Mouse (Mus musculus): ENCODE results near the gene Vmn1r197. TPM values are rescaled to one million over a fixed set of nuclear protein-coding genes. Genes with fewer than 3 reads are reported as not detected.
"Not testable (repeated sequence)": the region's sequence is repeated elsewhere in the genome, so short reads cannot be mapped to it uniquely, and the experiment has no call there.

Gene Vmn1r197
- polyA plus RNA-seq, 1 experiment, result 0.12 TPM

DNA sequence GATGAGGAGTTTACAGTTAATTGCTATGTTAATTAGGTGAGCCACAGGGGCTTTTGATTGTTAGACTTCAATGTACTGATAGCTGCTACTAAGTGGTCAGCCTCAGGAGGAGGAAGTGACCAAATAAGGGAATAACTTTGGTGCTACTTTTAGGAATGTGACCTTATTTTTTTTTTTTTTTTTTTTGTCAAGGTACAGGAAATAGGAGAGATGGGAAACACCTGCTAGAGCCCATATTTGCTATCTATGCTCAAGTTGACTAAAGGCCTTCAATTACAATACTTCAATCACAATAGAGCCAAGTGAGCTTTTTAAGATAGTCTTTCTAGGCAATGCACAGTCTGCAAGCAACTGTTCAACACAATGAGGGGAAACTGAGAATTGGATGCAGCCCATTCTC is 4.3 kb upstream of the Vmn1r197 start:
- no peaks in the 10 kb centered on the region for H3K36me3 ChIP-seq (ENCODE audit: control insufficient read depth, insufficient read depth, low read length, poor library complexity, severe bottlenecking)
- no peaks in the 10 kb centered on the region for H3K9me3 ChIP-seq (replicated peaks; ENCODE audit: control insufficient read depth, insufficient read depth, low read length, poor library complexity, severe bottlenecking)
- no peak overlapping the region for H3K27ac ChIP-seq (ENCODE audit: insufficient read depth, low read length)
- no peaks in the 10 kb centered on the region for H3K27me3 ChIP-seq (ENCODE audit: control insufficient read depth, insufficient read depth, low read length, poor library complexity, severe bottlenecking)
- no peaks in the 10 kb centered on the region for H3K4me1 ChIP-seq (ENCODE audit: control insufficient read depth, insufficient read depth, low read length)
- H3K9ac ChIP-seq (ENCODE audit: low read depth, poor library complexity, severe bottlenecking), result no peak overlapping the region
- no peak for TF ChIP-seq POLR2A (IDR thresholded peaks at IDR 0.05; ENCODE audit: insufficient read depth, low read length)
- TF ChIP-seq CTCF (IDR thresholded peaks at IDR 0.05; ENCODE audit: low read depth, low read length), result no peak
- no peak for TF ChIP-seq EP300 (IDR thresholded peaks at IDR 0.05; ENCODE audit: insufficient read depth, low read depth, low read length)
- no peak overlapping the region for H3K4me3 ChIP-seq (ENCODE audit: low read depth, low read length)

DNA sequence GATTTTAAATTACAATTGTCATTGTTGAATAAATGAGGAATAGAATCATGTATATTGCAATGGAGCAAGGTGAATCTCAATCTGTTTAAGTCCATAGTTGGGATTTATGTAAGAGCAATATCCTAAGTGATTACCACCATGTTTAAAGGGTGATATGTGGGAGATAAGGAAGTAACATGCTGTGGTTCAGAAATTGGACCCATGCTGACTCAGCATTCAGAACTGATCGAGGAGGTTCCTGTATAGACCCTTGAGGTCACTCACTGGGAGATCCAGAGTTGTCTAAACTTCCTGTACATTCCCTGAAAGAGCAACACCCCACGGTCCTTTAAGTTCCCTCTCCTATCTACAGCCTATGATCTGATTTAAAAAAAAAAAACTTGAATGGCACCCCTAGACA is 8.9 kb downstream of the Vmn1r197 start:
- Histone ChIP-seq H3K9me3 (replicated peaks; ENCODE audit: control insufficient read depth, insufficient read depth, low read length, poor library complexity, severe bottlenecking) (no peaks in the 10 kb centered on the region), H3K27me3 (ENCODE audit: control insufficient read depth, insufficient read depth, low read length, poor library complexity, severe bottlenecking) (no peaks in the 10 kb centered on the region), H3K27ac (ENCODE audit: insufficient read depth, low read length) (no peak overlapping the region), H3K4me3 (ENCODE audit: low read depth, low read length) (no peak overlapping the region), H3K9ac (ENCODE audit: low read depth, poor library complexity, severe bottlenecking) (no peak overlapping the region), H3K36me3 (ENCODE audit: control insufficient read depth, insufficient read depth, low read length, poor library complexity, severe bottlenecking) (no peaks in the 10 kb centered on the region), H3K4me1 (ENCODE audit: control insufficient read depth, insufficient read depth, low read length) (no peaks in the 10 kb centered on the region)
- no peak for TF ChIP-seq POLR2A (IDR thresholded peaks at IDR 0.05; ENCODE audit: insufficient read depth, low read length)
- no peak for TF ChIP-seq CTCF (IDR thresholded peaks at IDR 0.05; ENCODE audit: low read depth, low read length)
- TF ChIP-seq EP300 (IDR thresholded peaks at IDR 0.05; ENCODE audit: insufficient read depth, low read depth, low read length), result no peak

DNA sequence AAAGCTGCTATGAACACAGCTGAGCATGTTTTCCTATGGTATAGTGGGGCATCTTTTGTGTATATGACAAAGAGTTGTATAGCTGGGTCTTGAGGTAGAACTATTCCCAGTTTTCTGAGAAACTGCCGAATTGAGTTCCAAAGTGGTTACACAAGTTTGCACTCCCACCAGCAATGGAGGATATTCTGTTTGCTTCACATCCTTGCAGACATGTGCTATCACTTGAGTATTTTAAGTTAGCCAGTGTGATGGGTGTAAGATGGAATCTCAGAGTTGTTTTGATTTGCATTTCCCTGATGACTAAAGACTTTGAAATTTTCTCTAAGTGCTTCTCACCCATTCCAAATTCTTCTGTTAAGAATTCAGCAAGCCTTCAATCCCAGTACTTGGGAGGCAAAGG is 11.2 kb downstream of the Vmn1r197 start:
- H3K9me3 ChIP-seq (replicated peaks; ENCODE audit: control insufficient read depth, insufficient read depth, low read length, poor library complexity, severe bottlenecking), result no peaks in the 10 kb centered on the region
- TF ChIP-seq POLR2A (IDR thresholded peaks at IDR 0.05; ENCODE audit: insufficient read depth, low read length) (no peak), CTCF (IDR thresholded peaks at IDR 0.05; ENCODE audit: low read depth, low read length) (no peak), EP300 (IDR thresholded peaks at IDR 0.05; ENCODE audit: insufficient read depth, low read depth, low read length) (no peak)

DNA sequence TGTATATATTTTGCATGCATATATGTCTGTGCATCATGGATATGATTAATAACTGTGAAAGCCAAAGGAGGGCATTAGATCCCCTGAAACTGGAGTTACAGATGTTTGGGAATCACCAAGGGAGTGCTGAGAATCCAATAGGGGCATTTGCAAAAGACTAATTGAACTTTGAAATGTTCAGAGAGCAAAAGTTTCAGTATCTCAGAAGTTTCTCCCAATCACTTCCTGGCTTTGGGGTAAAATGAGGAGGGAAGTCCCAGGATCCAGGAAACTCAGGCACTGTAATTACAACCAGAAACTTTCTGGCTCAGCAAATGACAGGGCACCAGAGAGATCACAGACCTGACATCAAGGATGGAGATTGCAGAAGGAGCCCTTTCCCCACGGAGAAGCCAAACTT is 25.7 kb downstream of the Vmn1r197 start, which contains the start of gene Vmn1r198:
Gene Vmn1r198 (plus strand): TSS at position 301 of the 400 bp plus-strand sequence.
- Histone ChIP-seq H3K4me3 (ENCODE audit: low read depth, low read length) (no peak within 1 kb of the TSS), H3K27me3 (ENCODE audit: control insufficient read depth, insufficient read depth, low read length, poor library complexity, severe bottlenecking) (no peaks in the 10 kb centered on the region), H3K9ac (ENCODE audit: low read depth, poor library complexity, severe bottlenecking) (no peak within 1 kb of the TSS), H3K27ac (ENCODE audit: insufficient read depth, low read length) (no peak within 1 kb of the TSS), H3K4me1 (ENCODE audit: control insufficient read depth, insufficient read depth, low read length) (no peaks in the 10 kb centered on the region), H3K9me3 (replicated peaks; ENCODE audit: control insufficient read depth, insufficient read depth, low read length, poor library complexity, severe bottlenecking) (no peaks in the 10 kb centered on the region), H3K36me3 (ENCODE audit: control insufficient read depth, insufficient read depth, low read length, poor library complexity, severe bottlenecking) (no peaks in the 10 kb centered on the region)
- TF ChIP-seq POLR2A (IDR thresholded peaks at IDR 0.05; ENCODE audit: insufficient read depth, low read length) (no peak), CTCF (IDR thresholded peaks at IDR 0.05; ENCODE audit: low read depth, low read length) (no peak), EP300 (IDR thresholded peaks at IDR 0.05; ENCODE audit: insufficient read depth, low read depth, low read length) (no peak)

More for the DNA sequence above, 11.2 kb downstream of the Vmn1r197 start:
- H3K4me3 ChIP-seq (ENCODE audit: low read depth, low read length), result no peak overlapping the region
- H3K27me3 ChIP-seq (ENCODE audit: control insufficient read depth, insufficient read depth, low read length, poor library complexity, severe bottlenecking), result no peaks in the 10 kb centered on the region
- H3K4me1 ChIP-seq (ENCODE audit: control insufficient read depth, insufficient read depth, low read length), result no peaks in the 10 kb centered on the region
- H3K27ac ChIP-seq (ENCODE audit: insufficient read depth, low read length), result no peak overlapping the region
- no peak overlapping the region for H3K9ac ChIP-seq (ENCODE audit: low read depth, poor library complexity, severe bottlenecking)
- no peaks in the 10 kb centered on the region for H3K36me3 ChIP-seq (ENCODE audit: control insufficient read depth, insufficient read depth, low read length, poor library complexity, severe bottlenecking)

DNA sequence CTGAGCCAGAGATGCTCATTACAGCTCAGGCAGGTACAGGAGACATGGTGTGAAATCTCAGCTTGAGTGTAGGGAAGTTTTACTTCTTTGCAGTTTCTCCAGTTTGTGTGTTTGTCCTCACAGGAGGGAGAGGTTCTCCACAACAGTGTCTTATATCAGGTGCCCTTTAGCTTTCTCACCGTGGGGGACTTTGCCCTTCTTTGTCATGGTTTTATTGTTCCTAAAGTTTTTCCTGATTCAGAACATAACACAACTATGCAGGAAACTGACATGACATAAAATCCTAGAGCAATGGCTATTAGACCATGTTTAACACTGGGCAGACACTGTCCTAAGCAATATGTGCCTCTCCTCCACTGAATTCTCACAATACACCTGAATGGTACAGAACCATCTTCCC is 26.4 kb downstream of the Vmn1r197 start:
- TF ChIP-seq POLR2A (IDR thresholded peaks at IDR 0.05; ENCODE audit: insufficient read depth, low read length) (no peak), EP300 (IDR thresholded peaks at IDR 0.05; ENCODE audit: insufficient read depth, low read depth, low read length) (no peak), CTCF (IDR thresholded peaks at IDR 0.05; ENCODE audit: low read depth, low read length) (no peak)
- H3K9me3 ChIP-seq (replicated peaks; ENCODE audit: control insufficient read depth, insufficient read depth, low read length, poor library complexity, severe bottlenecking), result no peaks in the 10 kb centered on the region
- no peaks in the 10 kb centered on the region for H3K36me3 ChIP-seq (ENCODE audit: control insufficient read depth, insufficient read depth, low read length, poor library complexity, severe bottlenecking)
- H3K9ac ChIP-seq (ENCODE audit: low read depth, poor library complexity, severe bottlenecking), result no peak overlapping the region
- no peak overlapping the region for H3K4me3 ChIP-seq (ENCODE audit: low read depth, low read length)
- no peaks in the 10 kb centered on the region for H3K27me3 ChIP-seq (ENCODE audit: control insufficient read depth, insufficient read depth, low read length, poor library complexity, severe bottlenecking)
- H3K4me1 ChIP-seq (ENCODE audit: control insufficient read depth, insufficient read depth, low read length), result no peaks in the 10 kb centered on the region
- H3K27ac ChIP-seq (ENCODE audit: insufficient read depth, low read length), result no peak overlapping the region

DNA sequence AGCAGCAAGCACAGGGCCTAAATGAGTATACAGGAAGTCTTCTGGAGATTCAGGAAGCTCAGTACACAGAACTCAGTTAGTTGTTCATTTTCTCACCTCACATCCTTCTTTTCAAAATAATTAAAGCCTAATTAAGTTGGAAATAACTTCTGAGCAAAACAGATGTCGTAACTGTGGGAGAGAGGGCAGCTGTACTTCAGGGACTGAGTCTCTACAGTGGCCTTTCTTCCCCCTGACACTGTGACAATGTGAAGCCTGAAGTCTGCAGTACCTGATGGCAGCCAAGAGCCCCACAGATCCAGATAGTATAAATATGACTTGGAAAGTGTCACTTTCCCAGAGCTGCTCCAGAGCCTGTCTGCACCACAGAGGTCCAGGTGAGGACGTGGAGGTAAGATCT is 55.1 kb downstream of the Vmn1r197 start, which contains the start of gene Vmn1r199:
Gene Vmn1r199 (plus strand): TSS at position 301 of the 400 bp plus-strand sequence.
- Histone ChIP-seq H3K4me3 (ENCODE audit: low read depth, low read length) (no peak within 1 kb of the TSS), H3K9me3 (replicated peaks; ENCODE audit: control insufficient read depth, insufficient read depth, low read length, poor library complexity, severe bottlenecking) (no peaks in the 10 kb centered on the region), H3K27me3 (ENCODE audit: control insufficient read depth, insufficient read depth, low read length, poor library complexity, severe bottlenecking) (no peaks in the 10 kb centered on the region), H3K27ac (ENCODE audit: insufficient read depth, low read length) (no peak within 1 kb of the TSS), H3K4me1 (ENCODE audit: control insufficient read depth, insufficient read depth, low read length) (no peaks in the 10 kb centered on the region), H3K36me3 (ENCODE audit: control insufficient read depth, insufficient read depth, low read length, poor library complexity, severe bottlenecking) (no peaks in the 10 kb centered on the region), H3K9ac (ENCODE audit: low read depth, poor library complexity, severe bottlenecking) (no peak within 1 kb of the TSS)
- TF ChIP-seq POLR2A (IDR thresholded peaks at IDR 0.05; ENCODE audit: insufficient read depth, low read length) (no peak), EP300 (IDR thresholded peaks at IDR 0.05; ENCODE audit: insufficient read depth, low read depth, low read length) (no peak), CTCF (IDR thresholded peaks at IDR 0.05; ENCODE audit: low read depth, low read length) (no peak)

DNA sequence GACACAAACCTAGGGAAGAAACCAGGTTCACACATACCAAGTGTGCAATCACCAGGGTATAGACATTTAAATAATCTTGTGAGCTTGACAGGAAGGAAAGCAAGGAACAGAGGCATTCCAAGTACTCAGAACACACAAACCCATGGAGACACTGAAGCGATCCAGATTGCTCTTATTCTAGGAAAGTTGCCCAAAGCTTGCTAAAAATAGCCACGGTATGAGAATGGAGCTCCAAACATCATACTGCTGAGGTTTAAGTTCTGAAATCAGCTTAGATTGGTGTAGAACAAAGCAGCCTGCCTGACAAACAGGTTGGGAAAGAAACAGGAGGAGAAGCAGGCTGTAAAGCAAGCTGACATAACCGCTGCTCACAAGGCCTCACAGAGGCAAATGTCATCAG is 56.7 kb downstream of the Vmn1r197 start:
- not testable (repeated sequence) for H3K36me3 ChIP-seq (ENCODE audit: control insufficient read depth, insufficient read depth, low read length, poor library complexity, severe bottlenecking); H3K9me3 ChIP-seq (replicated peaks; ENCODE audit: control insufficient read depth, insufficient read depth, low read length, poor library complexity, severe bottlenecking); H3K9ac ChIP-seq (ENCODE audit: low read depth, poor library complexity, severe bottlenecking); H3K4me1 ChIP-seq (ENCODE audit: control insufficient read depth, insufficient read depth, low read length); H3K27ac ChIP-seq (ENCODE audit: insufficient read depth, low read length); H3K4me3 ChIP-seq (ENCODE audit: low read depth, low read length); H3K27me3 ChIP-seq (ENCODE audit: control insufficient read depth, insufficient read depth, low read length, poor library complexity, severe bottlenecking)
